Mouse (Mus musculus) heart, postnatal 25 days (tissue): ENCODE measurements at regions not wholly inside any gene's neighbourhood (a gene's known extent, or its start where the extent isn't known, plus 50 kb on each side); places are given as distances from the start of the nearest gene placed in this dataset.
A peak's percentile ranks its signal among the peaks of the same experiment; 100 is the strongest.

Experiments used
- DNase-seq: peaks from one replicate; pipeline ENCODE4 v3.0.0; 2022; ENCODE audit warnings: low spot score
- intact Hi-C: fragments of 180-260 bp; cut with DNase I; formaldehyde crosslinking; loops from one replicate; pipeline ENCODE4 v1.15.1; 2025

DNA sequence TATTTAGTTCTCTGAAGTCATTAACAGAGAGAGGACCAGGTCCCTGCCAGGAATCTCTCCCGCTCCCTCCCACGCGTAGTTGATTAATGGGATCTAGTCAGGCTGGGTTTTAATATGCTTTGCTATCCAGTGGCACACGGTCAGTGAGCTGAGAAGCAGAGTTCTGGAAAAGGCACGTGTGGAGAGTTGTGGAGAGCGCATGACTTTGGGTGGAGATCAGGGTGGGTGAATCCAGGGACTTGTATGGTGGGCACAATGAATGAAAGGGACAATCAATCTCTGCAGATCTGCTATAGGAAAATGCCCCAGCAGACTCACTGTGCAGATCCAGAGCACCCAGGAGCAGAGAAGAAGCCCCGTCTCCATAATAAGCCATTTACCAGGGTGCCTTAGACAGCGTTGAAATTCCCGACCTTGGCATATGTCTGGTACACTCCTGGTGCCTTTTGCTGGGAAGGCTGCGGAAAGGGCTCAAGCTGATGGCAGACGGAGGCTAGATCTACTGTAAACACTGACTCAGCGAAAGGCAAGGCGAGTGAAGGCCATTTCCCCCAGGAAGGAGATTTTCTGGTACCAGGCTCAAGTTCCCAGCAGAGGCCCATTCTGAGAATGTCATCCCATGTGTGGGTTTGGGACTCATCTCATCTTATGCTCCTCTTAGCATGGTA is 222.5 kb downstream of the Fam43a start:
- DNase-seq, result no peak
- intact Hi-C loops, result loop anchor here (1.0 to 5.0 kb wide), 8 partner anchors 25 to 245 kb away; no protein-coding TSS in a partner anchor

DNA sequence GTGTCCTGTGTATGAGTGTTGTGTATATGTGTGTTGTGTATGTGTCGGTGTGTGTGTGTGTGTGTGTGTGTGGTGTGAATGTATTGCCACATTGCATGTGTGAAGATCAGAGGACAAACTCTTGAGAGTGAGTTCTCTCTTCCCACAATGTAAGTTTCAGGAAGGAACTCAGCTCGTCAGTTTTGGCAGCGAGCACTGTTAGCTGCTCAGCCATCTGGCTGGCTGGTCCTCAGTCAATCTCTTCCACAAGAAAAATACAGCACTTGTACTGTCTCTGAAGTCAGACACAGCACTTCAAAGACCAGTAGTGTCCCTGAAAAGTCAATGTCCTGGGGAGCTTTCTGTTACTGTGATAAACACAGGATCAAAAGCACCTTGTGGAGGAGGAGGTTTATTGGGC is 226.6 kb downstream of the Fam43a start:
- intact Hi-C loops, result no loop called here
- peak; percentile 16 for DNase-seq

DNA sequence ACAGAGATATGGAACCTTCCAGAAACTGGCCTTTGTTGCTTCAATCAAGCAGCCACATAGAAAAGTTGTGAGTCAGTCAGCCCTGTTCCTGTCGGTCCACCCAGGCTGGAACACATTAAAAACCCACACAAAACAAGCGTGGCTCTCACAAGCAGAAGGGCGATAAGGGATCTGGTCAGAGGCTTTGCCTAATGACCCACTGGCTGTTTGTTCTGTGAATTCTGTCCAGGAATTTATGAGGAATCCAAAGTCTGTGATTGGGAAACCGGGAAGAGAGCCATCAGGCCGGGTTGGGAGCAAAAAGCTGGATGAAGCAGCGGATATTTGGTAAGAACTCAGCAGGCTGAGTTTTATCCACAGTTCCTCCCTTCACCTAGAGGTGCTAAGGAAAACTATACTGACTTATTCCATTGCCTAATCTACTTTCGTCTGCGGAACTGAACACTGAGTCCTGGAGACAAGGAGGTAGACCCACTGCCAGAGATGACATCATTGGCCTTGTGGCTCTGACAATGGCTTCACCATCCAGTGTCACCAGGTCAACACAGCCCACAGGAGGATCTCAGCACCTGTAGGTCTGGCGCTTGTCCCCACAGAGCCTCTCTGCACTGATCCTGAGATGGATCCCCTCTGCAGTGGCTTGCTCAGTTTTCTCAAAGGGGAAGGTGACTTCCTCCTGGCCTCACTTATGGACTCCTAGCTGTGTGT is 228.5 kb downstream of the Fam43a start:
- intact Hi-C loops, result no loop called here
- peak; percentile 71 for DNase-seq

DNA sequence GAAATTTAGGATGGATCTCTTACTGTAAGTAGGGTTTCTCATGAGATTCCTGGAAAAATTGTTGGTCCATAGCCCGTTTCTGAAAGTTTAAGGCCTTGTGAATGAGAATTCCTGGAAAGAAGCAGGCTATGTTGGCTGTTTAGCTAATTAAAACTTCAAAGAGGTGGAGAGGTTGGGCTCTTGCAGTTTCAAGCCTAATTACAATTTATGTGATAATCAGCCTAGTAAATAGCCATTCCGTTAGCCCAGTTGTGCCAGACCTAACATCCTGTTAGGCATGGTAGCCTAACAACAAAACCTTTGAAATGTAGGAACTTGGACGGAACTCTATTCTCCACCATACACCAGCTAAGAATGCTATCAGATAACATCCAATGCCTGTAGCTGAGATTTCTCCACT is 235.0 kb downstream of the Fam43a start:
- intact Hi-C loops, result no loop called here

DNA sequence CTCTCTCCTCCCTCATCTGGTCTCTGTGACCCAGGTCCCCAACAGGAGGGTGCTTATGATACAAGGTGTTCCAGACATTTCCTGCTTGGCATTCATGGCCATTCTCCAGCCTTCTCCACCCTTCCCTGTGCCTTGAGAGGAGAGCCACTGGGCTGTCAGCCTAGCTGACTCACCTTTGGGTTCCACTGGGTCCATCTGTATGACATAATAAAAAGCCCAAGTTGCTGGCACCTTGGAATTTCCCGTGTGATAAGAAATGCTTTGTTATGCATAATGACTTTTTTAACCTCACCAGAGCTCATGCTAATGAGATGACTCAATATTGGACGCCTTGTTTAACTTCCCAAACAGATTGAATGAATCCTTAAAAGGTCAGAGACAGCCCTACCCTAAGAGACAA is 236.2 kb downstream of the Fam43a start:
- peak; percentile 22 for DNase-seq
- intact Hi-C loops, result no loop called here

More for the DNA sequence above, 235.0 kb downstream of the Fam43a start:
- no peak for DNase-seq

DNA sequence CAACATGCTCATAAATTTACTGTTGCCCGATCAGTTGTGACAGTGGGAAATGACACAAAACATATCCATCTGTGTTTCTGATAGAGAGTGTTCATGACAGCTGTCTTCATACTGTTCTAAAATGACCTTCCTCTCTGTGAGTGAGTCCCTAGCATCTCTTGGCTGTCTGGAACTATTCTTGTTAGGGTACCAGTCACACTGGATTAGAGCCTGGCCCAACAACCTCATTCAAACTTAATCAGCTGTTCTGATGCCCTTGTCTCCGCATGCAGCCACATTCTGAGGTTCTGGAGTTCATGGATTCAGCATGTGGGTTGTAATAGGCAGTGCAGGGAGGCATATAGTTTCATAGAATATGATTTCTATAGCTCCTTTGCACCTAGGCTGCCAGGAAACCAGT is 238.4 kb downstream of the Xxylt1 start:
- DNase-seq, result no peak
- intact Hi-C loops, result no loop called here

DNA sequence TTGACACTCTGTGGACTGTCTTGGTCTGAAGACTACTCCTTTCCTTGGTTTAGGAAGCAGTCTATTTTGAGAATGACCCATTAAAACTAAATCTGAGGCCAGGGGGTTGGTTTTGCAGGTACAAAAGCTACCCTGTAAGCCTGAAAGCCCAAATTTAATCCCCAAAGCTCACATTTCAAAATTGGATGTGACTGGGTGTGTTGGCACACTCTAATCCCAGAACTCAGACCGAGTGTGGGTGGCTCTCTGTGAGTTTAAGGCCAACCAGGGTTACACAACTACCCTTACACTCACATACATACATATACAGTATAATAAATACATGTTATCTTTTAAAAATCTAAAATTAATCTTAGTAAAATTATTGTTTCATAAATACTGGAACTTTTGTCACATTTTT is 228.6 kb downstream of the Xxylt1 start:
- intact Hi-C loops, result no loop called here

DNA sequence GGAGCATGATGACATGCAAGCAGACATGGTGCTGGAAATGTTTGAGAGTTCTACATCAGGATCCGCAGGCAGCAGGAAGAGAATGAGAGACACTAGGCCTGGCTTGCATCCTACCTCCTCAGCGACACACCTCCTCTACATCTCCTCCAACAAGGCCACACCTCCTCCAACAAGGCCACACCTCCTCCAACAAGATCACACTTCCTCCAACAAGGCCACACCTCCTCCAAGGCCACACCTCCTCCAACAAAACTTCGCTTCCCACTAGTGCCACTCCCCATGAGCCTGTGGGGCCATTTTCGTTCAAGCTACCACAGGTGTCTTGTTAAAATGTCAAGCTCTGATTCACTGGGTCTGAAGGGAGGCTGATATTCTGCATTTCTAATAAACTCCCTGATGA is 226.5 kb downstream of the Xxylt1 start:
- intact Hi-C loops, result no loop called here
- DNase-seq, result no peak

More for the DNA sequence above, 228.6 kb downstream of the Xxylt1 start:
- DNase-seq, result no peak

DNA sequence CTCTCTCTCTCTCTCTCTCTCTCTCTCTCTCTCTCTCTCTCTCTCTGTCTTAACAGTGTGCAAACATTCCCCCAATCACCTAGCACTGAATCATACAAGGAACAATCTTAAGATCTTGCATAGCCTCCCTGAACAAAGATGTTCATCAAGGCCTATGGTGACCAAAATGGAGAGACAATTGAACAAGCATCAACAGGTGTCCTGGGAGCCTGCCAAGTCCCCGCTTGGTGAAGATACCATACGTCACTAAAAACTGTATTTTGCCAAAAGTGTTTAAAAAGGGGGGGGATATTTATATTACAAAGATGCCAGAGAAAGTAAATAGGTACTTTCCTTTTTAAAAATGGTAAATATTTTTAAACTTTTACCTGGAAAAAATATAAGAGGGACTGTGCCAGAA is 223.6 kb downstream of the Xxylt1 start:
- no peak for DNase-seq
- intact Hi-C loops, result no loop called here

DNA sequence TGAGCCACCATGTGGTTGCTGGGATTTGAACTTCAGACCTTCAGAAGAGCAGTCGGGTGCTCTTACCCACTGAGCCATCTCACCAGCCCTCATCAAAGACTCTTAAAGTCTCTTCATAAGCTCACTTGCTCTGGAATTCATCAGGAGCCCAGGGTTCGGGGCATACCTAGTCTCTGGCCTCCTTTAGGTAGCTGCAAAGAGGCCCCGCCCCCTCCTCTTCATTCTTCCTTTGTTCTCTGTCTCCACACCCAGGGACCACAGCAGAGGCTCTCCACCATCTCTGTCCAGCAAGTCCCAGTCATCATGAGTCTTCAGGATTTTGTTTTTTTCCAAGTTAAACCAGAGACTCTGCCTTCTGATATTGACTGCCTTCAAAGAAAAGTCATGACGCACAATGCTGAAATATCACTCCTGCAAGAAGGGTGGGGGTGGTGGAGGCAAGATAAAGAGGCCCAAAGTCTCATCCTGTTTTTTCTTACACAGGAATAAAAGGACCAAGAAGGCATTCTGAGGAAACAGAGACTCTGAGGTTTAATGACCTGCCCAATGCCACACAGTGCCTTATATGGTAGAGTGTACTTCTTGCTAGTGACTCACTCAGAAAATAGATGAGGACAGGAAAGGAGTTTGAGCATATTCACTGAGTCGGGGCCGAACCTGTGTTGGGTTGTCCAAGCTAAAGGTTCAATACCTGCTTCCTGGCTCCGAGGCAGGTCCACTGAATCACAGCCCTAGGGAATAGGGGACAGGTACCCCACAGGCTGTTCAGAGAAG is 211.9 kb downstream of the Xxylt1 start:
- no peak for DNase-seq
- intact Hi-C loops, result no loop called here

DNA sequence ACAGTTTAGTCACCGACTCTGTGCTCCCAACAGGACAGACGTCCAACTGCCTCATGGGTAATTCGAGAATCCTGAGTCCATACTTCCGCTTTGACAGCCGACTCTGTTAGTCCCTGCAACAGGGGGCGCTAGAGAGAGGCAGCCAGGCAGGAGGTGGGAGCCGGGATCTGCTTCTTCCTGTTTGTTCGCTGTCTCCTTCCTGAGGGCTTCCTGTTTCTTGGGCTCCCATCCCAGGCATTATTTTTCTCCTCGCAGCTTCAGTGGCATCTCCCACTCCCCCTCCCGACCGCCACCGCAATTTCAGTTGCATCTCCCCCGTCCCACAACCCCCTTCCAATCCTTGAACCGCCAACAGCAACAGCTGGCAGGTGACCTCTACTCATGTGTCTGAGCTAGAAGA is 211.1 kb downstream of the Xxylt1 start:
- peak; percentile 47 for DNase-seq
- intact Hi-C loops, result loop anchor here (2.0 to 5.0 kb wide), 5 partner anchors 48 to 202 kb away; no protein-coding TSS in a partner anchor

DNA sequence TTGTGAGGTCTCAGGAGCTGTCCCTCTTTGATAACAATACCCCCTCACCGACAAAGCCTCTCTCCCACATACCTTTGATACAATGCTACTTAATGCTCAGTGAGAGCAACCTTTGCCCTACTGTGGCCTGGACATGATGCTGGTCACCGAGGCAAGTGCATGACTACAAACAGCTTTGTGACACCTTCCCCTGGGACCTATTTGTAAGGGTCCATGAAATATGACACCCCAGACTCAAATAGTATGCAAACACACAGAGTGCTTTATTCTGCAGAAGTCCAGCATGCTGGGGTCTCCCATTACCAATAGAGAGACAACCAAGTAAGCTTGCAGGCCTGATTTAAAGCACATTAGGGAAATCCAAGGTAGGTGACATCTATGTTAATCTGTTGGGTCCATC is 210.6 kb downstream of the Xxylt1 start:
- intact Hi-C loops, result loop anchor here (2.0 to 5.0 kb wide), 5 partner anchors 48 to 202 kb away; no protein-coding TSS in a partner anchor
- no peak for DNase-seq

DNA sequence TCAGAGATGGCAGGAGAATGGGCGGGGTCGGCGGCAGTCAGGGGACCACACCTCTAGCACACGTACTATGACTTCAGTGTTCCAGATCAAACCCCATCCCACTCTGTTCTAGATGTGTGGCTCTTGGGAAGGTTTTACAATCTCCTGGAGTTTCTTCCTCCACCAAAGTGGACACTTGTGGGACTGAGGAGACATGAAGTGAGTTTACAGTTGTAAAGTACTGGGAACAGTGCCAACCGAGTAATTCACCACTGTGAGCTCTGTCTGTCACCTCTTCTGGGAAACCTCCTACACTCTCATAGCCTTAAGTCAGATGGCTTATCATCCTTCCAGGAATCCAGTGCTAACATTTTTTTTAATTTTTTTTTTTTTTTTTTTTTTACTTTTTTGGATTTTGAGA is 209.1 kb downstream of the Xxylt1 start:
- DNase-seq, result no peak
- intact Hi-C loops, result loop anchor here (2.0 to 5.0 kb wide), 6 partner anchors 50 to 271 kb away; no protein-coding TSS in a partner anchor

DNA sequence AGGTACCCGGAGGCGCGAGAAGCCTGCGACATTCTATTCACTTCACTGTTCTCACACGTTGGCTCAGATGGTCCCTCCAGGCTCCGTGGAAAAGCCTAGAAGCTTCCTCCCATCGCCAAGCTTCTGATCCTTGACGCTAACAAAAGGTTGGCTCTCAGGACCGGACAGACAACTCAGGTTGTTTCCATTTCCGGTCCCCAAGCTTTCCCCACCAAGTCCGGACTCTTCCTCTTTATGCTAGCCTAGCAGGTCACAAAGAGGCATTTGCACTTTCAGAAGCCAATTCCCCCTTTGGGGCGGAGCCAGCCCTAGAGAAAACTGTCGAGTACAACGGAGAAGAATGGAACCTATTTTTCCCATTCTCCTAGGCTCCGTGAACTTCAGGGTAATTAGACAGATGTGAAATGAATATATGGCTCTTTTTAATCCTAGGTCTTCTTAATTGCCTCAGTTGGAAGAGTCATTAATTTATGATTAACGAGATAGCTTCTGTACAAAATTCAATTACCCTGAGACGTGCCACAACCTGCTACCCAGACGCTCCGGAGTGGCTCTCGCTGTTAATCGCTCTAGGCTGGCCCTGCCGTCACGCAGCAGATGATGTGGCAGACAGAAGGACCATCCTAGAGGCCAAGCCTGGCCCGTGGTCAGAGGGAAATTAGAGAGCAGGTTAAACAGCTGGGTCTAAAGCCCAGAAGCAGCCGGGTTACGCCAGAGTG is 207.6 kb downstream of the Xxylt1 start:
- peak; percentile 7 for DNase-seq
- intact Hi-C loops, result loop anchor here (2.0 to 5.0 kb wide), 6 partner anchors 51 to 273 kb away; no protein-coding TSS in a partner anchor

DNA sequence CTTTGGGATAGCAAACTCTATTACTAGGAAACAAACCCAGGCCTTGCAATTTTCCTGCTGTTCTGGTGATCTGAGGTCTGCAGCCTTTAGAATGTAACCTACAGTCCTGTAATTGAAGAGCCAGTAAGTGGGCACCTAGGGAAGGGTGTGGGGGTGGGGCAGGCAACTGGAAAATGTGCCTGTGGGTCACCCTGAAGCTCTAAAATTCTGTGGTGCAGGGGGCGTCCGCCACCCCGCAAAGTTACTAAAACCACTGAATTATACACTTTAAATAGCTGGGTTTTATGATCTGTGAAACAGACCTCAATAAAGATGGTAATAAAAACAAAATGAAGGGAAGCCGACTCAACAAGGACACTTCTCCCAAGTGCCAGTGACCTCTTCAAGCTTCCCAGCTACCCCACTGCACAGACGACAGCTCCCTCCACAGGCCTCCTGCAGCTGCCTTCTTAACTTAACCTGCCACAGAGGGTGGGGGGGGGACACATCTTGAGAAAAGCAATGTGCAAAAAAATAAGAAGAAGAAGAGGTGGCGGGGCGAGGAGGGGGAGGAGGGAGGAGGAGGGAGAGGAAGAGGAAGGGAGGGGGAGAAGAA is 205.9 kb downstream of the Xxylt1 start:
- intact Hi-C loops, result no loop called here
- DNase-seq, result no peak

DNA sequence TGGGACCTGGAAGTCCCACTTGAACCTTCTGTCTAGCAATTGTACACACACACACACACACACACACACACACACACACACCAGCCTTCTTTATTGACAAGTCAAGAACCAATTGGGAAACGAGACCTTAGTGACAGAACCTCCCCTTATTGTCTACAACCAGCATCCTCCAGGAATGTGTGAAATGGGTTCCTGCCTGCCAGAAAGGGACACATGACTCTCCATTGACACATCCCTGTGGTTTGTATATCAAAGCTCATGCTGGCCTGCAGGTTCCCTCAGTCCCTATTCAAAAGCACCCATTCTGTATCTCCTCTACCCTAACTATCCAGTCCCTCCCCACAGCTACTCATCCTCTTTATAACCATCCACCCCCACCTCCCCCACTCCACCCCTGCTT is 202.4 kb downstream of the Xxylt1 start:
- no peak for DNase-seq
- intact Hi-C loops, result no loop called here

DNA sequence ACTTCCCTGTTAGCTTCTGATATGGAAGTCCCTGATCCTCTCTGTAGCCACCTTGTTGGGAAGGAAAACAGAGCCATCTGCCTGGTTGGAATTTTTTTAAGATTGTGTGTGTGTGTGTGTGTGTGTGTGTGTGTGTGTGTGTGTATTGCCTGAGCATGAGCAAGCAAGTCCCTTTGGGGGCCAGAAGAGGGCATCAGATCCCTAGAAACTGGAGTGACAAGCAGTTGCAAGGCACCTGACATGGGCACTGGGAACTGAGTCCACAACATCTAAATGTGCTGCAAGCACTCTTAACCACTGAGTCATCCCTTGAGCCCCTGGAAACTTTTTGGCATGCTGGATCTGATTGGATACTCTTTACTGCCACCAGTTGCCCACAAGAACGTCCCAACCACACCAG is 201.4 kb downstream of the Xxylt1 start:
- intact Hi-C loops, result loop anchor here (5.0 kb wide), 1 partner anchor 37 kb away; no protein-coding TSS in a partner anchor
- DNase-seq, result no peak

DNA sequence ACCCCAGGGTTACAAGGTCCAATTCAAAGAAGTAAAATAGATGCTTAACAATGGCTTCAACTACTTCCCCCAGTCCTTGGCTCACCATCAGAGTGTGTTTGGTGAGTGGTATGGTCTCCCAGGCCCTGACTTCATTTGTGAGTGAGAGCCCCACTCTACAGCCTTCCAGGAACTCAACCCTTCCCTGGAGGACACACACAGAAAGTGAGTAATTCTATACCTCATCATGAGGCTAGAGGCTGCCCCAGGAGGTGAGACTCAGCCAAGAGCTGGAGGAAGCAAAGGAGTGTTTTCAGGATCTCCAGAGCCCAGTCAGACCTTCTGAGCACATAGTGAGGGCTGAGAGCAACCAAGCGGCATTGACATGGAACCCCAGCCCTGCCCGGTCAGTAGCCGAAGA is 200.6 kb downstream of the Xxylt1 start:
- DNase-seq, result no peak
- intact Hi-C loops, result loop anchor here (5.0 kb wide), 1 partner anchor 37 kb away; no protein-coding TSS in a partner anchor

DNA sequence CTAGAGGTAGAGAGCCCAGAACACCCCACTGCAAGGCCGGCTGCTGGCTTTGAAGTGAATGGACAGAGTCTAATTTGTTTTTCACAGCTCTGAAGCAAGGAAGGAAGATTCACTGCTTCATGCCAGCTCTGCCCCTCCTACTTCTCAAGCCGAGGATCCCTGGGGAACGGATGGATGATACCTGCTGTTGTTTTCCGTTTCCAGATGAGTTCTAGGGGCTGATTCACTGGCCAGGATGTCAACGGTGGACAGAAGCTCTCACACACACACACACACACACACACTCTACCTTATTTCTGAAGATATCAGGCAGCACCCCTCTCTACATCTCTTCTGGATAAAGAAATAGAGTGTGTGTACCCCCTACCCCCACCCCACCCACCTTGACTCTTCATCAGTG is 200.0 kb downstream of the Xxylt1 start:
- DNase-seq, result no peak
- intact Hi-C loops, result loop anchor here (5.0 kb wide), 1 partner anchor 36 kb away; no protein-coding TSS in a partner anchor
